Mouse (Mus musculus) hematopoietic multipotent progenitor cell, adult 10-12 weeks (in vitro differentiated cells): ENCODE data around the gene Slc6a20b. TPM values are rescaled to one million over a fixed set of nuclear protein-coding genes. Genes with fewer than 3 reads are reported as not detected.

Experiments
- polyA plus RNA-seq: library from polyadenylated mRNA; stranded (reverse); fragments of >175 nt; gene quantifications from 2 replicates; pipeline ENCODE4 v1.2.3, GENCODE M21; 2012; ENCODE audit warnings: low replicate concordance

The Slc6a20b gene
- 0.05 TPM in 1 of 2 replicates, not detected in the other for polyA plus RNA-seq

DNA sequence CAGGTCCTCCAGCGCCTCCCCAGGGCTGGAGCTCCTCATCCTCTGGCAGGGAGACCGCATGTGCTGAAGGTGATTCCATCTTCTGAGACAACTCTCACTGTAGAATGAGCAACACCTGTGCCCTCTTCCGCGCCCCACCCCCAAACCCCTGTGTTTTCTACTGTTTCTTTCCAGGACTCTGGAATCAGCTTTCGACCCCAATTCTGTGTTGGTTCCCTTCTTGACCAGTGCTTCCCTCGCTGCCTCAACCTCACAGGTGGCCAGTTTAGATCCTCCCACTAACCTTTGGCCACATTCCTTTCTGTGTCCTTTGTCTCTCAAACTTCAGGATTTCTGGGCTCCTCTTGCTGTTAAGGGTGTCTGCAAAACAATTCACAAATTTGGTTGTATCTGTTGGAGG, at the start of gene Slc6a20b:
TSS of gene Slc6a20b (minus strand) at position 285 of the 400 bp plus-strand sequence.

DNA sequence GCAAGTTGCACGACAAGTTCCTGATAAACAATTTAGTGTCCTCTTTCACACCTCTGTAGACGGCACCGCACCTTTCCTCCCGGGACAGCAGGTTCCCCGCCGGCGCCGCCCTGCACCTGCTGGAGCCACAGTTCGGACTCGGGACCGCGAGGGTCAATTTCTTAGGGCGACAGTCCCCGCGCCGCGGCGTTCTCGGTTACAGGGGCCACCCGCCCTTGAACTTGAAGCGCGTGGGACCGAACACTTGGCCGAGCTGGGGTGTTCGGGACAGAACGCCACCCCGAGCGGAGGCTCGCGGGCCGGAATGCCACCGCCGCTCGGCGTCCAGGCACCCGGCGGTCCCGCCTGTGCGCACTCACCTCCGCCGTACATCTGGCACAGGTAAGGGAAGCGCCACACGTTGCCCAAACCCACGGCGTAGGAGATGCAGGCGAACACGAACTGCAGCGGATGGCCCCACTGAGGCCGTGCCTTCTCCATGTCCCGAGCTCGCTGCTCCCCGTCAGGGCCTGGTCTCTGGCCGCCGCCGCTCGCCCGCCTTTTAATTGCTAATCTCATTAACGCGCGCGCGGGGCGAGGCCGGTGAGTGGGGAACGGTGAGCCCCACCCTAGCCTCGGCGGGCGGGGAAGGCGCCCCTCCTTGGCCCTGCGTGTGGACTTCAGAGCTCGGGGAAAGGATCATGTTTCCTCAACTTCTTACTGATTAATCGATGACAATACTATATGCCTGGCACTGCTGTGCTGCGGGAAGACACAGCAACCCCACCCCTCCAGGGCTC, 46.2 kb upstream of the Slc6a20b start, which contains the start of the genes Ccr9 and Slc6a20a:
TSS of gene Ccr9 (plus strand) at position 113 of the 779 bp plus-strand sequence.
TSS of gene Slc6a20a (minus strand) at position 559 of the 779 bp plus-strand sequence.

Other genes with a start within 250 kb of the Slc6a20b start
- gene Limd1, start 153.9 kb downstream of the Slc6a20b start, polyA plus RNA-seq, result 32.9 and 33.1 TPM in 2 replicates
- gene Sacm1l, start 102.8 kb downstream of the Slc6a20b start, polyA plus RNA-seq, result 3.2 and 3.4 TPM in 2 replicates
- gene Ccr9, start 45.9 kb upstream of the Slc6a20b start, polyA plus RNA-seq, result 2.6 and 4.5 TPM in 2 replicates
- 0.33 and 1.7 TPM in 2 replicates for gene Slc6a20a, start 46.3 kb upstream of the Slc6a20b start, polyA plus RNA-seq
- 0.46 and 1.0 TPM in 2 replicates for gene Lztfl1, start 85.1 kb upstream of the Slc6a20b start, polyA plus RNA-seq
- gene Cxcr6, start 173.9 kb upstream of the Slc6a20b start, polyA plus RNA-seq, result 0.61 and 0.68 TPM in 2 replicates
- 5.8 and 7.1 TPM in 2 replicates for gene Fyco1, start 219.3 kb upstream of the Slc6a20b start, polyA plus RNA-seq
- 0.17 and 0.71 TPM in 2 replicates for gene Xcr1, start 229.5 kb upstream of the Slc6a20b start, polyA plus RNA-seq